Mouse (Mus musculus): Measurements from ENCODE around the gene Spout1. TPM values are rescaled to one million over a fixed set of nuclear protein-coding genes. Genes with fewer than 3 reads are reported as not detected.
A peak's percentile ranks its signal among the peaks of the same experiment; 100 is the strongest.

Spout1 gene
- 12.5 and 12.9 TPM in 2 replicates for polyA plus RNA-seq (2012; ENCODE audit: insufficient read depth, insufficient read length, missing spikeins)

DNA sequence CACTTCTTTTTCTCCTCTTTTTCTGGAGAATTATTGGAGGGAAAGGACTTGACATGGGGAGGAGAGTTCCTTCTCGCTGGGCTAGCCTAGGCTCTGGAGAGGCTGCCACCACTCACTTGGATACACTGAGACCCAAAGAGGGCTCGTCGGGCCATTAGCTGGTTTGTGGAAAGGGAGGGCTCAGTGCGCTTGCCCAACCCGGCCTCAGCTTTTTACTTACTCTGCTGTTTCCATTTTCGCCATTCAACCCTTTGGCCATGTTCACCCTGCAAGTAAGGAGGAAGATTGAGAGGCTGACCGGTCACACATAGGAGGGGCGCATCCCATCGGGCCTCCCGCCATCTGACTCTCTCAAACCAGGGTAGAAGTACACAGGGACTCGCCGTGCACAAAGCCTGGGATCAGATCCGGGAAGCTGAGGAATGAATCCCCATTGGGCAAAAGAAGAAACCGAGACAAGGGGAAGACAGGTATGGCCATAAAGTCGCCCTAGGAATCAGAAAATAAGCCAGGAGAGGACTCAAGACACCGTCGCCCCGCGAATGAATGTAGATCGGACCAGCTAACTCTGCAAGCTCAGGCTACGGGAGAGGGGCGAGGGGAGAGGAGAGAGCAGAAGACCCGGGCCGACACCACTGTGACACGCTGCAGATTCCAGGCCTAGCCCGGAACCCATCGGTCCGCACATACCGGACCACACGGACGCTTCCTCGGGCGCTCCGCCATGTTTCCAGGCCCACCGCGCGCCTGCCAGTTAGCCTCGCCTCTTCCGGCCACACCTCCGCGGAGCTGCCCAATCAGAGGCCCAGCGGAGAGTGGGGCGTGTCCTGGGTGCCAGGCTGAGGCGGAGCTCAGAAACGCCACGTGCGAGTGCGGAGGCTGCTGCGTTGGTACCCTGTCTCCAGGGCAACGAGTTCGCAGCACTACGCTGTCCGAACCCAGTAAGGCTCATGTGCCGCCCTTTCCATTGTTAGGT, at the start of gene Spout1:
Gene Spout1 (minus strand): TSS at position 760 of the 976 bp plus-strand sequence.
- Histone ChIP-seq H3K4me1 (ENCODE audit: control insufficient read depth, insufficient read depth, low read length) (peaks cover 6% of the 10 kb centered on the region), H3K27ac (ENCODE audit: insufficient read depth, low read depth, low read length) (peak within 1 kb of the TSS; percentile 21), H3K4me3 (ENCODE audit: insufficient read depth, low read length) (peak within 1 kb of the TSS; percentile 79)
- no peak for TF ChIP-seq POLR2A (IDR thresholded peaks at IDR 0.05; ENCODE audit: borderline replicate concordance, low read depth, low read length)
- no peak for TF ChIP-seq CTCF (IDR thresholded peaks at IDR 0.05; ENCODE audit: low read depth, low read length)

DNA sequence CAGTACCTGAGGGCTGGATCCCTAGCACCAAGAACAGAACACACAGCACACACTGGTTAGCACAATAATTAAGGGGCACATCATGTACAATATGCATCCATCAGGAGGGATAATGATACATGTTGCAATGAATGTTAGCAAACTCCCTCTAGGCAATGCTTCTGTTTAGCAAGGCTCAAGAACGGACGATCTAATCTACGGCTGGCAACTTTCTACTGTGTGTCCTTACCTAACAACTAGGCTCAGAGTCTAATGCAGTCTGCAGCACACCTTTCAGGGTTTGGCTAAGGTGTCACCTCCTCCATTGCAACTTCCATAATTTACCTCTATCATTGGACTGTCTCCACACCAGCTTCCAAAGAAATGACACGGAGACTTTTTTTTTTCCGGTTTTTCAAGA, 38.0 kb upstream of the Spout1 start:
- peaks cover 24% of the 10 kb centered on the region for H3K4me1 ChIP-seq (ENCODE audit: control insufficient read depth, insufficient read depth, low read length)
- H3K27ac ChIP-seq (ENCODE audit: insufficient read depth, low read depth, low read length): no peak overlapping the region
- TF ChIP-seq POLR2A (IDR thresholded peaks at IDR 0.05; ENCODE audit: borderline replicate concordance, low read depth, low read length) (no peak), CTCF (IDR thresholded peaks at IDR 0.05; ENCODE audit: low read depth, low read length) (no peak)
- no peak overlapping the region for H3K4me3 ChIP-seq (ENCODE audit: insufficient read depth, low read length)

GRCm38 (mm10) chr2:30215493-30215892, 37.2 kb upstream of the Spout1 start:
- H3K27ac ChIP-seq (ENCODE audit: insufficient read depth, low read depth, low read length): peak overlapping the region; percentile 62
- H3K4me1 ChIP-seq (ENCODE audit: control insufficient read depth, insufficient read depth, low read length): peaks cover 25% of the 10 kb centered on the region
- no peak overlapping the region for H3K4me3 ChIP-seq (ENCODE audit: insufficient read depth, low read length)
- no peak for TF ChIP-seq CTCF (IDR thresholded peaks at IDR 0.05; ENCODE audit: low read depth, low read length)
- no peak for TF ChIP-seq POLR2A (IDR thresholded peaks at IDR 0.05; ENCODE audit: borderline replicate concordance, low read depth, low read length)

GRCm38 (mm10) chr2:30214745-30215144, 36.5 kb upstream of the Spout1 start:
- TF ChIP-seq POLR2A (IDR thresholded peaks at IDR 0.05; ENCODE audit: borderline replicate concordance, low read depth, low read length) (no peak), CTCF (IDR thresholded peaks at IDR 0.05; ENCODE audit: low read depth, low read length) (no peak)
- H3K4me3 ChIP-seq (ENCODE audit: insufficient read depth, low read length): no peak overlapping the region
- peaks cover 25% of the 10 kb centered on the region for H3K4me1 ChIP-seq (ENCODE audit: control insufficient read depth, insufficient read depth, low read length)
- peak overlapping the region; percentile 62 for H3K27ac ChIP-seq (ENCODE audit: insufficient read depth, low read depth, low read length)

- no peak overlapping the region for H3K4me3 ChIP-seq (ENCODE audit: insufficient read depth, low read length)
- H3K27ac ChIP-seq (ENCODE audit: insufficient read depth, low read depth, low read length): peak overlapping the region; percentile 75
- TF ChIP-seq CTCF (IDR thresholded peaks at IDR 0.05; ENCODE audit: low read depth, low read length): no peak
- TF ChIP-seq POLR2A (IDR thresholded peaks at IDR 0.05; ENCODE audit: borderline replicate concordance, low read depth, low read length): no peak
These were observed 34.7 kb upstream of the Spout1 start for GRCm38 (mm10) chr2:30212951-30213350.

DNA sequence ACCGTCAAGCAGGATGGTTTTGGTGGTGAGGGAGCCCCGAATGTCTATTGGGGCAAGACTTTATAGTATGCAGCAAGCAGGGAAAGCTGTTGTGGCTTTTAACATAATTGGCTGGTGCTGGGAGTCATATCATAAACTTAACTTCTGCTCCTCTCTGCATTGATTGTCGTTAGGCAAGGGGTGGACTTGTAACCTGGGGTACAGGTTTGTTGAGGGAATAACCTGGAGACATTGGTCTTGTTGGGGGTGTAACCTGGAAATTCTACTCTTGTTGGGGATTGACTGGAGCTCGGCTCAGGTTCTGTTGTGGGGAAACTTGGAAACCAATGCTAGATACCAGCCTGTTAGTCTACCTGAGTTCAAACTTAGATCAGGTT, 33.9 kb upstream of the Spout1 start:
- peaks cover 25% of the 10 kb centered on the region for H3K4me1 ChIP-seq (ENCODE audit: control insufficient read depth, insufficient read depth, low read length)
- no peak for TF ChIP-seq CTCF (IDR thresholded peaks at IDR 0.05; ENCODE audit: low read depth, low read length)
- no peak for TF ChIP-seq POLR2A (IDR thresholded peaks at IDR 0.05; ENCODE audit: borderline replicate concordance, low read depth, low read length)
- H3K4me3 ChIP-seq (ENCODE audit: insufficient read depth, low read length): no peak overlapping the region
- no peak overlapping the region for H3K27ac ChIP-seq (ENCODE audit: insufficient read depth, low read depth, low read length)

More at GRCm38 (mm10) chr2:30212951-30213350, 34.7 kb upstream of the Spout1 start:
- H3K4me1 ChIP-seq (ENCODE audit: control insufficient read depth, insufficient read depth, low read length): peaks cover 25% of the 10 kb centered on the region

GRCm38 (mm10) chr2:30211408-30212168, 33.3 kb upstream of the Spout1 start:
- no peak for TF ChIP-seq CTCF (IDR thresholded peaks at IDR 0.05; ENCODE audit: low read depth, low read length)
- TF ChIP-seq POLR2A (IDR thresholded peaks at IDR 0.05; ENCODE audit: borderline replicate concordance, low read depth, low read length): no peak
- H3K4me1 ChIP-seq (ENCODE audit: control insufficient read depth, insufficient read depth, low read length): peaks cover 26% of the 10 kb centered on the region
- no peak overlapping the region for H3K4me3 ChIP-seq (ENCODE audit: insufficient read depth, low read length)
- no peak overlapping the region for H3K27ac ChIP-seq (ENCODE audit: insufficient read depth, low read depth, low read length)

DNA sequence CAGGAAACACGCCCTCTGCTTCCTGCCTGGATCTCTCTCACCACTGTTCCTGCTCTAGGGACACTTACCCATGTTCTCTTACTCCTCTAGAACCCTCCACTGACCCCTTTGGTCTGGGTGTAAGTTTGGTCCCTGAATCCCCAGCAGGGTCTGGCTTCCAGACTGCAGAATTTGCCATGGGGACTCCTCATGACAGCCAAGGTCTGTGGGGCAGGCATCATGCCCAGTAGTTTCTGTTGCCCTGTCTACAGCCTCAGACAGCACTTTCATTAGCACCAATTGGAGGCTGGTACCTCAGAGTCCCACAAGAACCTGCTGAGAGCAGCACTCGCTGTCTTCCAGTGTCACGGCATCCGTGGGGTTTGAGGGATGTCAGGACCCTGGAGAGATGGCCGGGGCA, 29.6 kb upstream of the Spout1 start:
- no peak overlapping the region for H3K27ac ChIP-seq (ENCODE audit: insufficient read depth, low read depth, low read length)

DNA sequence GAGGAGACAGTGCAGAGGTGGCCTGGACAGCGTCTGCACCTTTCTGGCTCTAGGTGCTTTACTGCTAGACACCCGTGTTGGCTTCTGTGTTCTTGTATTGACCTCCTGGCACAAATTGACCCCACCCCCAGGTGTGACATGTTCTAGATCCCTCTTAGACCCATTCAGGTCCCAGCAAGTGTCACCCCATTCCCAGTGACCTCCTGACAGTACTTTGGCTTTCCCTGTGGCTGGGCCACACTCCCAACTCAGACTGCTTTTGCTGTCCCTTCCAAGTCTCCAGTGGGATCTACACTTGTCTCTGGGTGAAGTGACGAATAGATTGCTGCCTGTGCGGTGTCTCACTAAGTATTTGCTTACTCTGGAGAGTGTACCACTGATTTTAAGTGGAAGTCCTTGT, 29.1 kb upstream of the Spout1 start:
- H3K27ac ChIP-seq (ENCODE audit: insufficient read depth, low read depth, low read length): no peak overlapping the region
- TF ChIP-seq POLR2A (IDR thresholded peaks at IDR 0.05; ENCODE audit: borderline replicate concordance, low read depth, low read length): no peak
- no peak for TF ChIP-seq CTCF (IDR thresholded peaks at IDR 0.05; ENCODE audit: low read depth, low read length)
- H3K4me3 ChIP-seq (ENCODE audit: insufficient read depth, low read length): no peak overlapping the region
- peaks cover 10% of the 10 kb centered on the region for H3K4me1 ChIP-seq (ENCODE audit: control insufficient read depth, insufficient read depth, low read length)

More for the DNA sequence above, 29.6 kb upstream of the Spout1 start:
- Histone ChIP-seq H3K4me1 (ENCODE audit: control insufficient read depth, insufficient read depth, low read length) (peaks cover 15% of the 10 kb centered on the region), H3K4me3 (ENCODE audit: insufficient read depth, low read length) (no peak overlapping the region)
- TF ChIP-seq POLR2A (IDR thresholded peaks at IDR 0.05; ENCODE audit: borderline replicate concordance, low read depth, low read length) (no peak), CTCF (IDR thresholded peaks at IDR 0.05; ENCODE audit: low read depth, low read length) (no peak)
